Mouse (Mus musculus) liver, embryonic 14.5 days (tissue): Measurements from ENCODE around the gene Hdac9. TPM values are rescaled to one million over a fixed set of nuclear protein-coding genes. Genes with fewer than 3 reads are reported as not detected.
A peak's percentile ranks its signal among the peaks of the same experiment; 100 is the strongest.

Source experiments
- ATAC-seq: fragments of 200-750 bp; cut with Nextera tagmentation; 2 replicates; pipeline ENCODE4 v1.8.0; 2017; ENCODE audit warnings: moderate number of reproducible peaks, mild to moderate bottlenecking, moderate library complexity; ENCODE audit not compliant: insufficient read depth
- DNase-seq, 3 experiments: peaks; one replicate each; pipeline ENCODE4 v3.0.0-alpha.2; 2012 to 2013; ENCODE audit warnings: low read depth in 3 of 3, low spot score in 3 of 3
- H3K27ac ChIP-seq: fragments of 300-500 bp; sonication (generic); 2 replicates; pipeline ENCODE4 v1.5.1; 2014; ENCODE audit warnings: moderate library complexity, mild to moderate bottlenecking, control low read depth, inconsistent platforms
- H3K27me3 ChIP-seq: fragments of 300-500 bp; sonication (generic); 2 replicates; pipeline ENCODE4 v1.6.1; 2014; ENCODE audit warnings: mild to moderate bottlenecking, low read length, moderate library complexity; ENCODE audit not compliant: control insufficient read depth, insufficient read depth
- H3K36me3 ChIP-seq: fragments of 300-500 bp; sonication (generic); replicated peaks from 2 replicates; pipeline ENCODE4 v1.6.1; 2014; ENCODE audit warnings: low read depth; ENCODE audit not compliant: control insufficient read depth, insufficient read depth
- H3K4me1 ChIP-seq, 2 experiments: fragments of 200-500 bp in 1 of 2; fragments of 300-500 bp in 1 of 2; sonication (generic) in 1 of 2; replicated peaks; 2 replicates each; pipeline ENCODE4 v1.6.1; 2012 to 2014; ENCODE audit warnings: antibody characterized with exemption in 1 of 2, inconsistent platforms in 1 of 2, low read length in 1 of 2; ENCODE audit not compliant: control insufficient read depth in 2 of 2, insufficient read depth in 2 of 2
- H3K4me2 ChIP-seq: fragments of 300-500 bp; sonication (generic); 2 replicates; pipeline ENCODE4 v1.6.1; 2014; ENCODE audit warnings: low read depth, mild to moderate bottlenecking, control low read depth, moderate library complexity
- H3K4me3 ChIP-seq, 2 experiments: fragments of 200-500 bp in 1 of 2; fragments of 300-500 bp in 1 of 2; sonication (generic) in 1 of 2; 2 replicates each; pipeline ENCODE4 v1.5.1; 2012 to 2014; ENCODE audit warnings: low read depth in 2 of 2, low read length in 2 of 2, mild to moderate bottlenecking in 2 of 2, control low read depth in 1 of 2, inconsistent platforms in 1 of 2, moderate library complexity in 1 of 2; ENCODE audit not compliant: insufficient read depth in 1 of 2
- H3K9ac ChIP-seq: fragments of 300-500 bp; sonication (generic); replicated peaks from 2 replicates; pipeline ENCODE4 v1.6.1; 2014; ENCODE audit warnings: mild to moderate bottlenecking, control low read depth, moderate library complexity
- H3K9me3 ChIP-seq: fragments of 300-500 bp; sonication (generic); 2 replicates; pipeline ENCODE4 v1.6.1; 2016; ENCODE audit warnings: low read length, mixed read lengths; ENCODE audit not compliant: control insufficient read depth
- CTCF ChIP-seq: IDR thresholded peaks from 2 replicates; pipeline ENCODE4 v1.5.1; 2016; ENCODE audit warnings: antibody characterized with exemption, low read depth, control low read depth
- EP300 ChIP-seq: IDR thresholded peaks from 2 replicates; pipeline ENCODE4 v1.6.1; 2016; ENCODE audit warnings: antibody characterized with exemption, low read depth
- WGBS: fragments of 180-500 bp; shearing (Covaris S2); extraction: QIAGEN DNeasy Blood & Tissue Kit; methylation state at CpG from one replicate; pipeline ENCODE4 v1.1.7; 2014; ENCODE audit not compliant: insufficient replicate concordance; 5-methylcytosine and 5-hydroxymethylcytosine counted together
- polyA plus RNA-seq, 2 experiments: library from polyadenylated mRNA; depleted of rRNA in 1 of 2; stranded (reverse) in 1 of 2; unstranded in 1 of 2; fragments of >200 nt; fragmentation: Nextera tagmentation in 1 of 2; extraction: Ambion mirVana in 1 of 2; gene quantifications; 2 replicates each; pipeline versions ENCODE4 v1.2.1 to v1.2.3; 2012 to 2014

Hdac9 gene
- polyA plus RNA-seq, 2 experiments: 1.3 to 1.4 TPM

- H3K36me3 ChIP-seq: no peaks in the 10 kb centered on the region
- DNase-seq (no peak), ATAC-seq (no peak)
- no peaks in the 10 kb centered on the region for H3K9me3 ChIP-seq
- H3K27me3 ChIP-seq: no peaks in the 10 kb centered on the region
- H3K9ac ChIP-seq: no peak overlapping the region
- no peak overlapping the region for H3K4me3 ChIP-seq
- no peak for TF ChIP-seq EP300
- no peak for TF ChIP-seq CTCF
- H3K4me2 ChIP-seq: no peak overlapping the region
- WGBS: 24% methylated on average over 5 of the region's 5 CpGs
- H3K27ac ChIP-seq: no peak overlapping the region
- H3K4me1 ChIP-seq: no peaks in the 10 kb centered on the region
Measured at GRCm38 (mm10) chr12:34725204-34725603, 191.7 kb downstream of the Hdac9 start.

GRCm38 (mm10) chr12:34724274-34724673 lies 192.6 kb downstream of the Hdac9 start:
- Histone ChIP-seq H3K36me3 (no peaks in the 10 kb centered on the region), H3K9ac (no peak overlapping the region), H3K27ac (no peak overlapping the region), H3K4me1 (no peaks in the 10 kb centered on the region), H3K27me3 (no peaks in the 10 kb centered on the region), H3K9me3 (no peaks in the 10 kb centered on the region), H3K4me2 (no peak overlapping the region), H3K4me3 (no peak overlapping the region)
- DNase-seq (no peak), ATAC-seq (no peak)
- WGBS: 60% methylated on average over 2 of the region's 2 CpGs
- TF ChIP-seq CTCF (no peak), EP300 (no peak)

DNA sequence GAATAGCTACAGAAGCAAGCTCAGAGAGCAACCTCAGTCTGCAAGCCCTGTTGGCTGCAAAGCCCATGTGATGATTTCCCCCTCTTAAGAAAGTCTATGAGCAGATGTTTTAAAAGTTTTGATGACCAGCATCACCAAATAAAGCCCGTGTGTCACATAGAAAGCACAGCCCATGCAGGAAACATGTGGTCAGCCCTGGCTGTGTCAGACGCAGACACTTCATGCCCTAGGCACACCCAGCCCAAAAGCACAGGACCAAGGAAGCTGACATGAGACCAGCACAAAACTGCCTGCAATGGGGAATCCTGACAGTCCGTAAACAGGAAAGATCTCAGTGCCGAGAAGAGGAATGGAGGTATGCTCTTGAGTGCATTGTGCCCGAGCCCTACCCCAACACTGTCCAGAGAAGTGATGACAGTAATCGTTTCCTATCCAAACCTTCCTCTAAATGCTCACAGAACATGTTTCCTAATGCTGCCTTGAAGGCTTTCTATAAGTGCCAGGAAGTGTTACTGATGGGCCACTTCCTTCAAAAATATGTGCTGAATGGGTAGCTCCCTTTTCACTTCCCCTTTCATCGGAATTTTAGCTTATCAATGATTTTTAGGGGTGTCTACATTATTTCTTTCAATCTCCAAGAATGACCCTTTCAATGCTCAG lies 193.9 kb downstream of the Hdac9 start:
- DNase-seq: no peak
- Histone ChIP-seq H3K4me1 (no peaks in the 10 kb centered on the region), H3K9ac (no peak overlapping the region), H3K4me3 (no peak overlapping the region), H3K9me3 (no peaks in the 10 kb centered on the region), H3K4me2 (0 out of 2 replicates have a peak overlapping the region, but pooled peaks have one; percentile 18), H3K36me3 (no peaks in the 10 kb centered on the region), H3K27me3 (no peaks in the 10 kb centered on the region), H3K27ac (no peak overlapping the region)
- no peak for ATAC-seq
- 11% methylated on average over 7 of the region's 7 CpGs for WGBS
- TF ChIP-seq CTCF (no peak), EP300 (no peak)

GRCm38 (mm10) chr12:34720906-34721305 lies 196.0 kb downstream of the Hdac9 start:
- DNase-seq (no peak), ATAC-seq (no peak)
- Histone ChIP-seq H3K9ac (no peak overlapping the region), H3K36me3 (no peaks in the 10 kb centered on the region), H3K4me1 (no peaks in the 10 kb centered on the region), H3K9me3 (no peaks in the 10 kb centered on the region), H3K27ac (no peak overlapping the region), H3K4me2 (no peak overlapping the region), H3K4me3 (no peak overlapping the region), H3K27me3 (no peaks in the 10 kb centered on the region)
- WGBS: 50% methylated on average over 2 of the region's 2 CpGs
- TF ChIP-seq CTCF: no peak
- TF ChIP-seq EP300: no peak

DNA sequence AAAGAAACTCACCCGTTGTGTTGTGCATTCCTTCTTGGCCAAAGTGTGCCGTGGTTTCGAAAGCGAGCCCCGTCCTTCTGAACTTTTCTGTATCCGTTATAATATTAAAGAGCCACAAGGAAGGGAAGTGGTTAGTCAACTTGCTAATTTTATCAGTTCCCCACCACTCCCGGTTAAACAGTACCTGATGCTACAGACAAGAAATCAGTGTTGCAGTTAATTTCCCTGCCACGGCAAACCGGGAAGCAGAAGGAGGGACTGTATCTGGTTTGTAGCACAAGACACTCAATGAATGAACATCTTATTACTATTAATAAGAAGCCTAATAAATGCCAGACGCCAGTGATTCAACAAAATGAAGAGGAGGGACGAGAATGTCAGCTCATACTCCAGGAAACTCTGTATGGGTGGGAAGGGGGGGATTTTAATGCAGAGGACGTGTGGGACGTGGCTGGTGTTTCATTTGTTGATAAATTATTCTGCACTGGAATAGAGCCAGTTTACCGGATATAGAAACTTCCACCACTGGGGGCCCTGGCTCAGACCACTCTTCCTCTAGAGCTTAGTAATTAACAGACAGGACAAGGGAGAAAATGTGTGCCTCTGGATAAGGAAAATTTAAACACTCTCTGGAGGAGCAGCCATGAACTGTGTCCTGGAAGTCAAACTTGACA lies 202.5 kb downstream of the Hdac9 start:
- no peak for DNase-seq

More for the DNA sequence above, 202.5 kb downstream of the Hdac9 start:
- Histone ChIP-seq H3K27ac (no peak overlapping the region), H3K27me3 (no peaks in the 10 kb centered on the region), H3K9me3 (no peaks in the 10 kb centered on the region), H3K4me3 (peak overlapping the region; percentile 16 to 21), H3K36me3 (no peaks in the 10 kb centered on the region), H3K9ac (no peak overlapping the region), H3K4me1 (no peaks in the 10 kb centered on the region), H3K4me2 (peak overlapping the region; percentile 19; the same call in 1 of the 2 replicates)
- no peak for ATAC-seq
- TF ChIP-seq EP300 (no peak), CTCF (no peak)
- 10% methylated on average over 14 of the region's 14 CpGs for WGBS
